Mouse (Mus musculus) cerebellum, postnatal 25 days (tissue): ENCODE measurements around the gene Pigq.

Experiments
- DNase-seq, 2 experiments: peaks; one replicate each; pipeline ENCODE4 v3.0.0; 2021; ENCODE audit warnings: mixed read lengths in 2 of 2

The Pigq gene

GRCm38 (mm10) chr17:25957586-25958051 is 12.9 kb upstream of the Pigq start:
- DNase-seq = peak; percentile 59 to 66

- DNase-seq = peak; percentile 58 to 64
Measured at GRCm38 (mm10) chr17:25956631-25957030, 11.9 kb upstream of the Pigq start.

GRCm38 (mm10) chr17:25956201-25956600 is 11.5 kb upstream of the Pigq start:
- DNase-seq = peak; percentile 88 to 90

GRCm38 (mm10) chr17:25955736-25956135 is 11.0 kb upstream of the Pigq start:
- peak in 1 of 2 experiments; percentile 57 for DNase-seq

GRCm38 (mm10) chr17:25954671-25955070 is 9.9 kb upstream of the Pigq start:
- no peak for DNase-seq

GRCm38 (mm10) chr17:25953161-25953560 is 8.4 kb upstream of the Pigq start:
- peak; percentile 71 to 76 for DNase-seq

GRCm38 (mm10) chr17:25951803-25952623 is 7.3 kb upstream of the Pigq start, which contains the start of gene A930017K11Rik:
Gene A930017K11Rik (minus strand): TSS chr17:25952565.
- peak; percentile 62 to 70 for DNase-seq

GRCm38 (mm10) chr17:25951225-25951802 is 6.6 kb upstream of the Pigq start:
- peak in 1 of 2 experiments; percentile 65 for DNase-seq

GRCm38 (mm10) chr17:25950706-25951105 is 6.0 kb upstream of the Pigq start:
- DNase-seq = no peak

- DNase-seq = peak in 1 of 2 experiments; percentile 43
Measured at GRCm38 (mm10) chr17:25949981-25950380, 5.2 kb upstream of the Pigq start.

GRCm38 (mm10) chr17:25948051-25948450 is 3.3 kb upstream of the Pigq start:
- peak in 1 of 2 experiments; percentile 35 for DNase-seq

- DNase-seq = peak in 1 of 2 experiments; percentile 16
Measured at GRCm38 (mm10) chr17:25947576-25947975, 2.8 kb upstream of the Pigq start.

GRCm38 (mm10) chr17:25946891-25947290 is 2.2 kb upstream of the Pigq start:
- DNase-seq = peak in 1 of 2 experiments; percentile 16

- peak in 1 of 2 experiments; percentile 9 for DNase-seq
Measured at GRCm38 (mm10) chr17:25946349-25946748, 1.6 kb upstream of the Pigq start.

- peak in 1 of 2 experiments; percentile 40 for DNase-seq
Measured at GRCm38 (mm10) chr17:25945517-25946155, 900 bp upstream of the Pigq start.

GRCm38 (mm10) chr17:25943769-25944168 is 967 bp downstream of the Pigq start:
- peak in 1 of 2 experiments; percentile 13 for DNase-seq

GRCm38 (mm10) chr17:25943221-25943620 is 1.5 kb downstream of the Pigq start:
- DNase-seq = peak in 1 of 2 experiments; percentile 6

GRCm38 (mm10) chr17:25942597-25943151 is 2.1 kb downstream of the Pigq start:
- peak in 1 of 2 experiments; percentile 14 for DNase-seq

GRCm38 (mm10) chr17:25941511-25942241 is 3.1 kb downstream of the Pigq start:
- peak; percentile 91 to 93 for DNase-seq

GRCm38 (mm10) chr17:25934526-25934925 is 10.2 kb downstream of the Pigq start:
- no peak for DNase-seq

- DNase-seq = peak in 1 of 2 experiments; percentile 58
Measured at GRCm38 (mm10) chr17:25925348-25925747, 19.4 kb downstream of the Pigq start.

GRCm38 (mm10) chr17:25922120-25922519 is 22.6 kb downstream of the Pigq start:
- peak in 1 of 2 experiments; percentile 51 for DNase-seq
